Mouse (Mus musculus) v-Abl transformed pro-B cells (cell line): ENCODE results near the gene Pou6f1.

Experiments
- in situ Hi-C, 2 experiments: fragments of 400-800 bp; cut with MboI; formaldehyde crosslinking; loops; one replicate each; pipeline ENCODE4 v1.15.1; 2025; ENCODE audit not compliant: unreplicated experiment in 2 of 2

Gene Pou6f1

GRCm38 (mm10) chr15:100527900-100528299 is 71.9 kb downstream of the Pou6f1 start:
- in situ Hi-C loops: loop anchor here in 1 of 2 experiments (25.0 kb wide), 1 partner anchor 459 kb away; no protein-coding TSS in a partner anchor

- in situ Hi-C loops: loop anchor here in 1 of 2 experiments (25.0 kb wide), 1 partner anchor 462 kb away; no protein-coding TSS in a partner anchor
Observed at GRCm38 (mm10) chr15:100525405-100525804, 74.4 kb downstream of the Pou6f1 start.
